Comparison of ENCODE assay signal across 9 mouse cellular contexts in the genomic region with DNA sequence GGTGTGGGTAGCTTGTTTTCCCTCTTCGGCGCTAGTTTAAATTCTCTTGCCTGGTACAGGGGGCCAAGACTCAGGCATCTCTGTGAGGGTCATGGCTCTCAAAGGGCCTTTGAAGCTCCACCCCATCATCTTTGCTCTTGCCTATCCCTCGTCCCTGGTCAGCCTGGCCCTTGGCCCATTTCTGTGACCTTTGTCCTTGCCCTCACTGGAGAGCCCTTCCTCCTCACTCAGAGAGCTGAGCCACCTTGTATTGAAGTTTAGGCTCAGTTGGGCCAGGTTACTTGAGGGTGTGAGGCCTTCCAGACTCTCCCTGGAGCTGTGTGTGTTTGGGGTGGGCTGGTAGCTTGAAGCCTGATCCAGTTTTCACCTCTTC. TPM values are rescaled to one million over a fixed set of nuclear protein-coding genes. Genes with fewer than 3 reads are reported as not detected.
A peak's percentile ranks its signal among the peaks of the same experiment; 100 is the strongest.
DNase-seq lines count a peak whose midpoint lies in the region; ATAC-seq lines count a peak whose summit lies in the region.
"Had no signal": no experiment of that assay in that cellular context is flagged by ENCODE, and none has a peak within 500 bp of the region (broad histone marks: within the 10 kb centered on the region; RNA-seq: fewer than 3 reads in every experiment).

No protein-coding gene starts in this region.

- peak overlapping the region; percentile 90 for H3K27ac ChIP-seq in forebrain, embryonic 10.5 days
- no peak overlapping the region for H3K27ac ChIP-seq in forebrain, embryonic 11.5 days (ENCODE audit: low read depth, low read length)
- peak overlapping the region; percentile 40 for H3K27ac ChIP-seq in stomach, embryonic 16.5 days (ENCODE audit: low read length)

- H3K9ac ChIP-seq in forebrain, embryonic 11.5 days (ENCODE audit: low read length): no peak overlapping the region
- peak overlapping the region; percentile 11 for H3K9ac ChIP-seq in stomach, embryonic 16.5 days (ENCODE audit: low read length)

- no peaks in the 10 kb centered on the region for H3K27me3 ChIP-seq in forebrain, embryonic 10.5 days (ENCODE audit: poor library complexity, severe bottlenecking)
- no peaks in the 10 kb centered on the region for H3K27me3 ChIP-seq in forebrain, embryonic 11.5 days (ENCODE audit: control insufficient read depth, insufficient read depth, low read length)
- H3K27me3 ChIP-seq in stomach, embryonic 16.5 days (ENCODE audit: control insufficient read depth, insufficient read depth, low read length): no peaks in the 10 kb centered on the region
- H3K27me3 ChIP-seq: neural tube, embryonic 13.5 days had no signal

- DNase-seq in forebrain, embryonic 10.5 days (ENCODE audit: extremely low spot score, low spot score): no peak
- DNase-seq in forebrain, embryonic 11.5 days (ENCODE audit: low spot score): no peak
- DNase-seq in ovary, postnatal 36 days (ENCODE audit: low spot score): peak; percentile 72
- no peak for DNase-seq in ovary, postnatal 14 days (ENCODE audit: low spot score)
- peak; percentile 91 for DNase-seq in kidney, postnatal 14 days
- DNase-seq in c-Kit-positive CD71-positive TER-119-positive erythroid progenitor cells, embryonic 14.5 days (ENCODE audit: low spot score): no peak
- DNase-seq in thymus, postnatal 25 days: no peak

- WGBS in forebrain, embryonic 10.5 days: 65% methylated on average over 3 of the region's 3 CpGs
- 61% methylated on average over 3 of the region's 3 CpGs for WGBS in forebrain, embryonic 11.5 days
- 36% methylated on average over 3 of the region's 3 CpGs for whole genome bisulfite sequencing in stomach, embryonic 16.5 days

- H3K4me2 ChIP-seq in forebrain, embryonic 11.5 days (ENCODE audit: low read depth, low read length, severe bottlenecking): no peak overlapping the region
- H3K4me2 ChIP-seq in stomach, embryonic 16.5 days (ENCODE audit: low read depth, low read length): 0 out of 2 replicates have a peak overlapping the region, but pooled peaks have one; percentile 22
- H3K4me2 ChIP-seq: neural tube, embryonic 13.5 days had no signal

- H3K4me3 ChIP-seq in forebrain, embryonic 10.5 days: no peak overlapping the region
- H3K4me3 ChIP-seq in forebrain, embryonic 11.5 days (ENCODE audit: low read depth, low read length): no peak overlapping the region
- H3K4me3 ChIP-seq in stomach, embryonic 16.5 days (replicated peaks; ENCODE audit: low read length): no peak overlapping the region
- H3K4me3 ChIP-seq: neural tube, embryonic 13.5 days had no signal

- no peak for ATAC-seq in forebrain, embryonic 11.5 days (replicated peaks; ENCODE audit: low FRiP score)
- ATAC-seq in stomach, embryonic 16.5 days (ENCODE audit: insufficient read depth, low FRiP score): no peak

- peaks cover 11% of the 10 kb centered on the region for H3K36me3 ChIP-seq in forebrain, embryonic 10.5 days (replicated peaks)
- H3K36me3 ChIP-seq in forebrain, embryonic 11.5 days (ENCODE audit: control insufficient read depth, insufficient read depth, low read length): no peaks in the 10 kb centered on the region
- no peaks in the 10 kb centered on the region; the same call in 1 of the 2 replicates for H3K36me3 ChIP-seq in stomach, embryonic 16.5 days (ENCODE audit: control insufficient read depth, insufficient read depth, low read length)

- peaks cover 80% of the 10 kb centered on the region for H3K4me1 ChIP-seq in forebrain, embryonic 10.5 days
- H3K4me1 ChIP-seq in forebrain, embryonic 11.5 days (replicated peaks; ENCODE audit: control insufficient read depth, insufficient read depth, low read length): peaks cover 29% of the 10 kb centered on the region
- H3K4me1 ChIP-seq in stomach, embryonic 16.5 days (ENCODE audit: control insufficient read depth, insufficient read depth, low read length): peaks cover 90% of the 10 kb centered on the region

- H3K9me3 ChIP-seq in forebrain, embryonic 10.5 days: no peaks in the 10 kb centered on the region
- no peaks in the 10 kb centered on the region for H3K9me3 ChIP-seq in forebrain, embryonic 11.5 days (ENCODE audit: control insufficient read depth, low read length)
- no peaks in the 10 kb centered on the region for H3K9me3 ChIP-seq in stomach, embryonic 16.5 days (replicated peaks; ENCODE audit: control insufficient read depth, low read length)
- H3K9me3 ChIP-seq: neural tube, embryonic 13.5 days had no signal

RNA-seq across cellular contexts. Expression of a gene that starts 18.0 kb away (rescaled TPM):
- 16.9 and 19.3 TPM in 2 replicates for polyA plus RNA-seq in forebrain, embryonic 10.5 days (2016; fragmentation: Nextera tagmentation; extraction: Ambion mirVana)
- polyA plus RNA-seq in forebrain, embryonic 11.5 days (2014; fragmentation: Nextera tagmentation; extraction: Ambion mirVana): 23.3 and 25.2 TPM in 2 replicates
- polyA plus RNA-seq in stomach, embryonic 16.5 days (2015; fragmentation: Nextera tagmentation; extraction: Ambion mirVana): 28.8 and 30.1 TPM in 2 replicates

RNA-seq across cellular contexts. Expression of a gene that starts 37.2 kb away (rescaled TPM):
- 0.20 and 0.24 TPM in 2 replicates for polyA plus RNA-seq in forebrain, embryonic 10.5 days (2016; fragmentation: Nextera tagmentation; extraction: Ambion mirVana)
- polyA plus RNA-seq in forebrain, embryonic 11.5 days (2014; fragmentation: Nextera tagmentation; extraction: Ambion mirVana): 0.23 TPM in 1 of 2 replicates, not detected in the other
- polyA plus RNA-seq in stomach, embryonic 16.5 days (2015; fragmentation: Nextera tagmentation; extraction: Ambion mirVana): 0.44 TPM in 1 of 2 replicates, not detected in the other

RNA-seq across cellular contexts. Expression of a gene that starts 38.0 kb away (rescaled TPM):
- polyA plus RNA-seq in forebrain, embryonic 10.5 days (2016; fragmentation: Nextera tagmentation; extraction: Ambion mirVana): 68.7 and 75.8 TPM in 2 replicates
- 52.8 and 54.7 TPM in 2 replicates for polyA plus RNA-seq in forebrain, embryonic 11.5 days (2014; fragmentation: Nextera tagmentation; extraction: Ambion mirVana)
- 26.9 and 28.1 TPM in 2 replicates for polyA plus RNA-seq in stomach, embryonic 16.5 days (2015; fragmentation: Nextera tagmentation; extraction: Ambion mirVana)

Comparison
In these comparisons a context has a peak if more than half of its experiments do, and no peak if none do; other contexts are left out.
1. DNase-seq: peak in ovary, postnatal 36 days (single experiment) and kidney, postnatal 14 days (single experiment); none in forebrain, embryonic 10.5 days (single experiment), forebrain, embryonic 11.5 days (single experiment), ovary, postnatal 14 days (single experiment), c-Kit-positive CD71-positive TER-119-positive erythroid progenitor cells, embryonic 14.5 days (single experiment) and thymus, postnatal 25 days (single experiment).